Mouse (Mus musculus) left cerebral cortex, adult 18-20 months (tissue): ENCODE results near the gene Lonrf2. TPM values are rescaled to one million over a fixed set of nuclear protein-coding genes. Genes with fewer than 3 reads are reported as not detected.

ENCODE experiments used
- DNase-seq, 2 experiments: peaks; one replicate each; pipeline ENCODE4 v3.0.0; 2021 to 2022; ENCODE audit warnings: low spot score in 2 of 2, mixed read lengths in 1 of 2
- total RNA-seq, 2 experiments: library from RNA; stranded (reverse); gene quantifications; 2 replicates each; pipeline ENCODE4 v1.2.3; 2021

Gene Lonrf2
- total RNA-seq, 2 experiments from 2014 or later, result 122 to 124 TPM

GRCm38 (mm10) chr1:38839944-38840343 is 3.4 kb upstream of the Lonrf2 start:
- no peak for DNase-seq

GRCm38 (mm10) chr1:38835568-38836476 is 689 bp downstream of the Lonrf2 start:
- peak; percentile 62 to 76 for DNase-seq

GRCm38 (mm10) chr1:38834899-38835298 is 1.6 kb downstream of the Lonrf2 start:
- peak; percentile 27 to 38 for DNase-seq

GRCm38 (mm10) chr1:38824926-38825325 is 11.6 kb downstream of the Lonrf2 start:
- DNase-seq, result no peak

- no peak for DNase-seq
These were observed 12.7 kb downstream of the Lonrf2 start for GRCm38 (mm10) chr1:38823851-38824250.

GRCm38 (mm10) chr1:38819691-38820090 is 16.8 kb downstream of the Lonrf2 start:
- no peak for DNase-seq

GRCm38 (mm10) chr1:38817671-38818070 is 18.8 kb downstream of the Lonrf2 start:
- DNase-seq, result no peak

- no peak for DNase-seq
These were observed 19.2 kb downstream of the Lonrf2 start for GRCm38 (mm10) chr1:38817268-38817667.

GRCm38 (mm10) chr1:38816306-38816705 is 20.2 kb downstream of the Lonrf2 start:
- no peak for DNase-seq

- peak; percentile 26 to 41 for DNase-seq
These were observed 29.4 kb downstream of the Lonrf2 start for GRCm38 (mm10) chr1:38807121-38807520.

GRCm38 (mm10) chr1:38800402-38800801 is 36.1 kb downstream of the Lonrf2 start:
- DNase-seq, result peak in 1 of 2 experiments; percentile 0

- DNase-seq, result peak; percentile 28 to 33
These were observed 37.2 kb downstream of the Lonrf2 start for GRCm38 (mm10) chr1:38799304-38799703.

GRCm38 (mm10) chr1:38796936-38797335 is 39.6 kb downstream of the Lonrf2 start:
- DNase-seq, result no peak

- DNase-seq, result no peak
These were observed 41.0 kb downstream of the Lonrf2 start for GRCm38 (mm10) chr1:38795496-38795895.

GRCm38 (mm10) chr1:38791016-38791810 is 45.3 kb downstream of the Lonrf2 start:
- no peak for DNase-seq

- no peak for DNase-seq
These were observed 46.4 kb downstream of the Lonrf2 start for GRCm38 (mm10) chr1:38789988-38790602.

- no peak for DNase-seq
These were observed 47.6 kb downstream of the Lonrf2 start for GRCm38 (mm10) chr1:38788904-38789303.

- DNase-seq, result peak; percentile 48 to 58
These were observed 49.1 kb downstream of the Lonrf2 start for GRCm38 (mm10) chr1:38787443-38787842.

- no peak for DNase-seq
These were observed 50.2 kb downstream of the Lonrf2 start for GRCm38 (mm10) chr1:38786358-38786757.

- DNase-seq, result no peak
These were observed 58.2 kb downstream of the Lonrf2 start for GRCm38 (mm10) chr1:38778271-38778670.

GRCm38 (mm10) chr1:38777500-38777899 is 59.0 kb downstream of the Lonrf2 start:
- no peak for DNase-seq

- DNase-seq, result no peak
These were observed 60.8 kb downstream of the Lonrf2 start for GRCm38 (mm10) chr1:38775713-38776112.
